Mouse (Mus musculus) limb, embryonic 14.5 days (tissue): ENCODE measurements at regions not wholly inside any gene's neighbourhood (a gene's known extent, or its start where the extent isn't known, plus 50 kb on each side); places are given as distances from the start of the nearest gene placed in this dataset.
A peak's percentile ranks its signal among the peaks of the same experiment; 100 is the strongest.

Experiments used
- ATAC-seq: fragments of 200-750 bp; cut with Nextera tagmentation; 2 replicates; pipeline ENCODE4 v1.8.0; 2017; ENCODE audit warnings: low read depth, moderate number of reproducible peaks, moderate TSS enrichment; ENCODE audit not compliant: low FRiP score
- DNase-seq: peaks from one replicate; pipeline ENCODE4 v3.0.0-alpha.2; 2015; ENCODE audit warnings: low spot score
- H3K27ac ChIP-seq: fragments of 300-500 bp; sonication (generic); replicated peaks from 2 replicates; pipeline ENCODE4 v1.5.1; 2014; ENCODE audit warnings: low read depth, mild to moderate bottlenecking, low read length, moderate library complexity, mixed read lengths
- H3K27me3 ChIP-seq: fragments of 300-500 bp; sonication (generic); 2 replicates; pipeline ENCODE4 v1.6.1; 2014; ENCODE audit warnings: low read length, mixed read lengths; ENCODE audit not compliant: control insufficient read depth, insufficient read depth
- H3K36me3 ChIP-seq: fragments of 300-500 bp; sonication (generic); 2 replicates; pipeline ENCODE4 v1.6.1; 2014; ENCODE audit warnings: mild to moderate bottlenecking, low read length, moderate library complexity, mixed read lengths; ENCODE audit not compliant: control insufficient read depth, insufficient read depth
- H3K4me1 ChIP-seq: fragments of 300-500 bp; sonication (generic); 2 replicates; pipeline ENCODE4 v1.6.1; 2014; ENCODE audit warnings: antibody characterized with exemption, low read length, mixed read lengths; ENCODE audit not compliant: control insufficient read depth, insufficient read depth
- H3K4me2 ChIP-seq: fragments of 300-500 bp; sonication (generic); replicated peaks from 2 replicates; pipeline ENCODE4 v1.6.1; 2014; ENCODE audit warnings: low read depth, mild to moderate bottlenecking, low read length, moderate library complexity; ENCODE audit not compliant: severe bottlenecking
- H3K4me3 ChIP-seq: fragments of 300-500 bp; sonication (generic); replicated peaks from 2 replicates; pipeline ENCODE4 v1.5.1; 2014; ENCODE audit warnings: low read length
- H3K9ac ChIP-seq: fragments of 300-500 bp; sonication (generic); 2 replicates; pipeline ENCODE4 v1.6.1; 2014; ENCODE audit warnings: mild to moderate bottlenecking, low read depth, low read length, moderate library complexity; ENCODE audit not compliant: severe bottlenecking
- H3K9me3 ChIP-seq: fragments of 300-500 bp; sonication (generic); 2 replicates; pipeline ENCODE4 v1.6.1; 2016; ENCODE audit warnings: low read length; ENCODE audit not compliant: control insufficient read depth
- POLR2A ChIP-seq: fragments of 200-500 bp; IDR thresholded peaks from 2 replicates; pipeline ENCODE4 v1.8.0; 2012; ENCODE audit warnings: inconsistent platforms, mild to moderate bottlenecking, moderate library complexity, borderline replicate concordance; ENCODE audit not compliant: insufficient read depth, insufficient read length; ENCODE audit errors: extremely low read depth
- WGBS: fragments of 180-500 bp; shearing (Covaris S2); extraction: QIAGEN DNeasy Blood & Tissue Kit; methylation state at CpG from one replicate; pipeline ENCODE4 v1.1.7; 2014; 5-methylcytosine and 5-hydroxymethylcytosine counted together

- Histone ChIP-seq H3K27me3 (no peaks in the 10 kb centered on the region), H3K4me1 (peaks cover 7% of the 10 kb centered on the region; the same call in 1 of the 2 replicates), H3K36me3 (no peaks in the 10 kb centered on the region), H3K9me3 (no peaks in the 10 kb centered on the region), H3K4me3 (no peak overlapping the region), H3K9ac (no peak overlapping the region), H3K27ac (no peak overlapping the region), H3K4me2 (no peak overlapping the region)
- 81% methylated on average over 3 of the region's 3 CpGs for WGBS
- TF ChIP-seq POLR2A, result no peak
- ATAC-seq (no peak), DNase-seq (no peak)
Measured at GRCm38 (mm10) chr19:32973130-32973529, 215.8 kb downstream of the Pten start.

- ATAC-seq (peak; percentile 53), DNase-seq (peak; percentile 38)
- no peak overlapping the region for H3K9ac ChIP-seq
- no peak overlapping the region for H3K4me2 ChIP-seq
- no peaks in the 10 kb centered on the region for H3K9me3 ChIP-seq
- TF ChIP-seq POLR2A, result no peak
- 0 out of 2 replicates have a peak overlapping the region, but pooled peaks have one; percentile 19 for H3K27ac ChIP-seq
- no peaks in the 10 kb centered on the region for H3K27me3 ChIP-seq
- H3K4me3 ChIP-seq, result no peak overlapping the region
- peaks cover 7% of the 10 kb centered on the region; the same call in 1 of the 2 replicates for H3K4me1 ChIP-seq
- no peaks in the 10 kb centered on the region for H3K36me3 ChIP-seq
- WGBS, result 60% methylated on average over 4 of the region's 4 CpGs
Measured at GRCm38 (mm10) chr19:32974778-32975240, 217.5 kb downstream of the Pten start.

- Histone ChIP-seq H3K9me3 (no peaks in the 10 kb centered on the region), H3K27me3 (no peaks in the 10 kb centered on the region), H3K9ac (no peak overlapping the region), H3K4me1 (peaks cover 7% of the 10 kb centered on the region; the same call in 1 of the 2 replicates), H3K36me3 (no peaks in the 10 kb centered on the region), H3K27ac (0 out of 2 replicates have a peak overlapping the region, but pooled peaks have one; percentile 19), H3K4me3 (no peak overlapping the region), H3K4me2 (no peak overlapping the region)
- no peak for DNase-seq
- no peak for ATAC-seq
- WGBS, result 76% methylated on average over 5 of the region's 5 CpGs
- no peak for TF ChIP-seq POLR2A
Measured at GRCm38 (mm10) chr19:32975303-32975702, 218.0 kb downstream of the Pten start.

- no peak for ATAC-seq
- H3K9ac ChIP-seq, result no peak overlapping the region
- H3K27me3 ChIP-seq, result no peaks in the 10 kb centered on the region
- H3K27ac ChIP-seq, result no peak overlapping the region
- H3K9me3 ChIP-seq, result no peaks in the 10 kb centered on the region
- H3K4me2 ChIP-seq, result no peak overlapping the region
- no peak for TF ChIP-seq POLR2A
- no peak overlapping the region for H3K4me3 ChIP-seq
- 95% methylated on average over 7 of the region's 7 CpGs for WGBS
- peaks cover 7% of the 10 kb centered on the region; the same call in 1 of the 2 replicates for H3K4me1 ChIP-seq
- no peak for DNase-seq
- H3K36me3 ChIP-seq, result no peaks in the 10 kb centered on the region
Measured at GRCm38 (mm10) chr19:32976507-32976906, 219.2 kb downstream of the Pten start.

GRCm38 (mm10) chr19:32978037-32978745, 220.9 kb downstream of the Pten start:
- peak; percentile 88 for DNase-seq
- H3K4me1 ChIP-seq, result peaks cover 7% of the 10 kb centered on the region; the same call in 1 of the 2 replicates
- no peak for ATAC-seq
- no peak for TF ChIP-seq POLR2A
- no peak overlapping the region for H3K4me3 ChIP-seq
- H3K4me2 ChIP-seq, result no peak overlapping the region
- WGBS, result 59% methylated on average over 7 of the region's 7 CpGs
- no peaks in the 10 kb centered on the region for H3K9me3 ChIP-seq
- H3K36me3 ChIP-seq, result no peaks in the 10 kb centered on the region
- no peaks in the 10 kb centered on the region for H3K27me3 ChIP-seq
- H3K9ac ChIP-seq, result no peak overlapping the region
- H3K27ac ChIP-seq, result no peak overlapping the region
